Mouse (Mus musculus) retina, postnatal 7 days (tissue): Measurements from ENCODE around the gene Ticam1.
A peak's percentile ranks its signal among the peaks of the same experiment; 100 is the strongest.

ENCODE experiments used
- DNase-seq: peaks from one replicate; pipeline ENCODE4 v3.0.0-alpha.2; 2012; ENCODE audit warnings: low read depth, low spot score

The Ticam1 gene

DNA sequence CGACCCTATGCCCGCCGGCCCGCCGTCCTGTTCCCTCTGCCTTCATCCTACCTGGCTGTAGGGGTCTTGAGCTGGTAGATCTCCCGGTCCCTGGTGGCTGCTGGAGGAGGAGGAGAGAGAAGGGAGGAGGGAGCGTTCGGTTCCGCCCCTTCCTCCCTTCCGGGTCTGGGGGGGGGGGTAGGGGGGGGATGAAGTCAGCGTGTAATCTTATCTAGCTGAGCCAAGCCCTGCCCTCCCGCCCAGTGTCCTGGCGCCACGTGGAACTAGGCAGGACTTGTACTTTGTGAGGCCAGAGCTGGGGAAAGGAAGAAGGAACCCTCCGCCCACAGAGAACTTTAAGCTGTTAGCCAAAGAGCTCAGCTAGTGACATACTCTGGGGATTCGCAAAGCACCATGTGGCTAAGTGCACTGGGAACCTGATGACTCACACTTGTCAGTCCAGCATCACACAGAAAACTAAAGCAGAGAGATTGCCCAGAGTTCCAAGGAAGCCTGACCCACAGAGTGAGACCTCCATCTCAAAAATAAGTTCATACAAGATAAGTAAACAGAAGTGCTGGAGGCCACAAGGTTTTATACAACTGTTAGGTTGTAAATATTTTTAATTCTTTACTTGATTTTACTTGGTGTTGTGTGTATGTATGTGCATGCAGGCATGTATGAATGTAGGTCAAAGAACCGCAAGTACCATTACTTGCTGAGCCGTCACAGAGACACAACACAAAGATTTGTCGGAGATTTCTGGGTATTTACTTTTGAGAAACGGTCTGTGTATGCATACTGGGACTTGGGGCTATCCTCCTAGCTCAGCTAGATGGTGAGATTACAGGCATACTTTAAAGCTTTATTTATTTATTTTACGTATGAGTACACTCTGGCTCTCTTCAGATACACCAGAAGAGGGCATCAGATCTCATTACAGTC lies at the start of gene Ticam1:
Gene Ticam1, minus strand, starts transcription at position 144 of the 924 bp plus-strand sequence.
- peak; percentile 80 for DNase-seq

DNA sequence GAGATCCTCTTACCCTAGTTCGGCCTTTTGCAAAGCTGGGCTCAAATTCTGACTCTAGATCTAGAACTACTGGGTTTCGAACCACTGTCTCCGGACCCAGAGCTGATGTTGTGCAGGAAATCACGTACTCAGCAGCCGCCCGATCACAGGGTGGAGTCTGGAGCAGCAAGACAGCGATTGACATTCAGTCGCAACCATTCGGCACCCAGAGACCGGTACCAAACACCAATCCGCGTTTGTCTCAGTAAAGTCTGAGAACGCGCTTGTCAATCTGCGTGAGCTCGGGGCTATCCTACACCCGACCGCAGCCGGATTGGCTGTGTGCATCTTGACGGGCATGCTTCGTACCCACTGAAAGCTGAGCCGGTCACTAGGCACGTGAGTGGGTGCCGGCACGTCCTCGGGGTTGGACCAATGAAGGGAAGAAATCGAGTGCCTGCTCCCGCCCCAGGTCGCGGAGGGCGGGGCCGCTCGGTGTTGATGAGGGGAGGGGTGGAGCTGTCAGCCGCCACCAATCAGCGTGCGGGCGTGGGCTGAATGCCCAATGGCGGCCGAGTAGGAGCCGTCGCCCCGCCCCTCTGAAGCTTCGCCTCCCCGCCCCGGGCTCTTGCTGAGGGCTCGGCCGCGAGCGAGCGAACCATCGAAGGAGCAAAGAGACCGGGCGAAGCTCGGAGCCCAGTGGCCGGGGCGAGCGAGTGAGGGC lies 49.0 kb upstream of the Ticam1 start, which contains the start of gene Kdm4b:
Gene Kdm4b, plus strand, starts transcription at position 613 of the 703 bp plus-strand sequence.
- DNase-seq = peak; percentile 99

DNA sequence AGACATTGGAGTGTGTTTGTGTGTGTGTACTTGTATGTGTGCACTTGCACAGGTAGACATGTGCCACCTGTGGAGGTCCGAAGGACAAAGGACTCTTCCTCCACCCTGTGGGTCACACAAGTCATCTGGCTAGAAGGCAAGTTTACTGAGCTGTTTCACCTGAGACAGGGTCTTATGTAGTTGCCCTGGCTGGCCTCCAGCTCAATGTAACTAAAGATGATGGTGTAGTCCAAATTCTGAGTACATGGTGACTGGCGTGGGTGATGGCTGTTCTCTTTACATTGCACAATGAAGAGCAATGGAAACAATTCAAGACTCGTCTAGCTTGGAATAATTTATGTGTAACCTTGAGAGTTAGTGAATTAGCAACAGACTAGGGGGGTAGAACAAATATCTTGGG lies 47.8 kb upstream of the Ticam1 start:
- no peak for DNase-seq

DNA sequence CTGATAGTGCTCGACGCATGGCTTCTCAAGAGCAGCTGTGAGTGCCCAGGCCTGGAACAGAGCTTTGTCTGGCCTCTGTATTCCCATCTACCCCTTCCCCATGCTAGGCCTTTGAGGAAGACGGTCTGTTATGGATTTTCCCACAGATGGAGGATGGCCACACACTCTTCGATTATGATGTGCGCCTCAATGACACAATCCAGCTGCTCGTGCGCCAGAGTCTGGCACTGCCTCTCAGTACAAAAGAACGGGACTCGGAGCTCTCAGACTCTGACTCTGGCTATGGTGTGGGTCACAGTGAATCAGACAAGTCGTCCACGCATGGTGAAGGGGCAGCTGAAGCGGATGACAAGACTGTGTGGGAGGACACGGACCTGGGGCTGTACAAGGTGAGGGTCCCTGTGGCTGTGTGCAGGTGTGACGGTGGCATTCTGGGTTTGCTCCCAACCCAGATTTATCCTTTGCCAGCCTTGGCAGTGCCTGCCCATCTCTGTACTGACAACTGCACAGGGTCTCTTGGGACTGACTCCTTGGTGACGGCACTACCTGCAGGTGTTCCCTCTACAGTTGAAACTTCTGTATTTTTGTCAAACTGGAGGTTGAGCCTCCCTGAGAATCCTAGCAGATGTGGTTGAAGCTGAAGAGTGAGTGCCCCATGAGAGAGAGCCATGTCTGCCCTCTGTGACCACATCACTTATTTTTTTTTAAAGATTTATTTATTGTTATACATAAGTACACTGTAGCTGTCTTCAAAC lies 32.8 kb upstream of the Ticam1 start:
- DNase-seq = no peak

DNA sequence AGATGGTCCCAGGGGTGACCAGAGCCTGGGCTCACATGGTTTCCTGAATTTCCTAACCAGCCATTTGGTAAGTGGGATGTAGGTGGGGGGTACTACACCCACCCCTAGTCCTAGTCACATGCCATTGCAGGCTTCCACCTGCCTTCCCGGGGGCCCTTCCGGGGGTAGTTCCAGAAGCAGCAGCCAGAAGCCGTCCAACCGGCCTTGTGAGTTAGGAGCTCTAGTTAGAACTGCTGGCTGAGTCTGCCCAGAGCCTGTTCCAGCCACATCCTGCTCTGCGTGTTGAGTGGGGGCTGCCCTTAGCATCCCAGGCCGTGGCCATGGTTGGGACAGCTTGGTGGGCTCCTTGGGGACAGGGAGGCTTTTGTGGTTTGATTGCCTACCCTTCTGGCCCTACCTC lies 31.5 kb upstream of the Ticam1 start:
- no peak for DNase-seq

DNA sequence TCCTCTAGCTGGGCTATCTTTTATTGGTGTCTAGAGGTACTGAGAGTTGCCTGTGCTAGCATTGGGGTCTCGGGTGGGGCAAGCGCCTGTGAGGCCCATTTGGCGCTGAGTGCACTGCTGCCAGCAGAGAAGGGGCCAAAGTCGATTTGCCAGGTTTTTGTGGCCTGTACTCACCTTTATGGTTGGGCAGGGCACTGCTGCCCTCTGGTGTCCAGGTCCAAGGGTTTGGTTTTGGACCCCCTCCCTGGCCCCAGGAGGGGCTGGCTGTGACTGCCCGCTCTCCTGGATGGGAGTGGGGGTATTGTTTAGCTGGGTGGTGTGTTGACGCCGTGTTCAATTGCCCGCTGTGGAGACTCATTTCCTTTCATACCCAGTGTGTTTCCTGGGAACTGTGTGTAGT lies 29.2 kb upstream of the Ticam1 start:
- DNase-seq = no peak

DNA sequence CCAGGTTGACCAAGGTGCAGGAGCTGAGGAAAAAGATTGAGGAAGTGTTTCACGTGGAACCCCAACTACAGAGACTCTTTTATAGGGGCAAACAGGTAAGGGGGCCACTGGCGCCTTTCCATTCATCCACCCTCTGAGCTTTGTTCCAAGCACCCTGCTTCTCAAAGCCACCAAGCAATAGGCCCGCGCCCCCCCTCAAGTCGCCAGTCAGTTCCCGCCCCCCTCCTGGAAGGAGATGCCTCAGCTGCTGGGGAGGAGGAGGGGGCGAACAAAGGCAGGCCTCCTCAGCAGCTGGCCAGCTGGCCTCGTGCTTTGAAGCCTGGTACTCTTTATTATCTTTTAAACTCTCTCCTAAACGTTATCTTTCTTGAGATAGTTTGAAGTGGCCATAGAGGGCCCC lies 28.6 kb upstream of the Ticam1 start:
- no peak for DNase-seq

DNA sequence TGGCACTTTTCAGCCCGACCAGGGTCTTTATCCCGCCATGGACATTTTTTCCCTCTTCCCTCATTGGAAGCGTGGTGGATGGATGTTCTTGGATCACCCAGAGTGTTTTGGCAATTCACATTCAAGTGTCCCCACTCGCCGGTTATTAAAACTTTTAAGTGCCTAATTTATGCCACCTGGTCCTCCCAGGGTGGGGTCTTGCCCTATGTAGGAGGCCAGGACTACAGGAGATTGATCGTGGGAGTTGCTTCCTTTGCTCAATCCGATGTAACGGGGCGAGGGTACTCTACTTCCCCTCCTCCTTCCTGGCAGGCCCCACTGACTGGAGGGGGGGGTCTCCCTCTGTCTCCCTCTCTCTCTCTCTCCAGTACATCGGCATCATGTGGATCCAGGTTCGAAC lies 28.1 kb upstream of the Ticam1 start:
- no peak for DNase-seq

DNA sequence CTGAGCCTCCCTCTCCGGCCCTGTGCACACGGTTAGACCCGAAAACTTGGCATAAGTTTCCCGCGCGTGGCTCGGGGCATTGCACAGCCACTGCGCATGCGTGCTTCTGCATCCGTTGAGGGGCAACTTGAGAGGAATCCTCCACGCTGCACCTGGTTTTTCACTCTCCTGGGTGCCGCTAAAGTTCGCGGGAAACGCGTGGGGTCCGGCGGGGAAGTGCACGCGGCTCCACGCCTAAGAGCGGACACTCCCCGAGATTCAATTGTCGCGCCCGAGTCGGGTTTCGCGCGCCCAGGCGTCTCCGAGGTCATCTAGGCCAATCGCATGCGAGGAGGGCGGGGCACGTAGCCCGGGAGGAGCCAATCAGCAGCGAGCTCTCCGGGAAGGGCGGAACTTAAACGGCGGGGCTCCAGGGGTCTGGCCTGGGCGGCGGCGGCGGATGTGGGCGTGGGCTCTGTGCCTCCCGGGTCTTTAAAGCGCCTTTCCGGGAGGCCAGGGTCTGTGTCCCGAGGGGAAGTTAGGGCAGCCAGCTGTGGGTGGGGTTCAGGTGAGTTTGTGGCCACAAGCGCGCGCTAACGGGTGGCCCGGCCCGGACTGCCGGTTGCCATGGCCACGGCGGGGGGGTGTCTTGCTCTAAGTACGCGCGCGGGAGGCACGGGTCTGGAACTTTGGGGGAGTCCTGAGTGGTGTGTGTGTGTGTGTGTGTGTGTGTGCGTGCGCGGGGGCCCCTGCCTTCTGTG lies 27.4 kb upstream of the Ticam1 start:
- peak; percentile 93 for DNase-seq

DNA sequence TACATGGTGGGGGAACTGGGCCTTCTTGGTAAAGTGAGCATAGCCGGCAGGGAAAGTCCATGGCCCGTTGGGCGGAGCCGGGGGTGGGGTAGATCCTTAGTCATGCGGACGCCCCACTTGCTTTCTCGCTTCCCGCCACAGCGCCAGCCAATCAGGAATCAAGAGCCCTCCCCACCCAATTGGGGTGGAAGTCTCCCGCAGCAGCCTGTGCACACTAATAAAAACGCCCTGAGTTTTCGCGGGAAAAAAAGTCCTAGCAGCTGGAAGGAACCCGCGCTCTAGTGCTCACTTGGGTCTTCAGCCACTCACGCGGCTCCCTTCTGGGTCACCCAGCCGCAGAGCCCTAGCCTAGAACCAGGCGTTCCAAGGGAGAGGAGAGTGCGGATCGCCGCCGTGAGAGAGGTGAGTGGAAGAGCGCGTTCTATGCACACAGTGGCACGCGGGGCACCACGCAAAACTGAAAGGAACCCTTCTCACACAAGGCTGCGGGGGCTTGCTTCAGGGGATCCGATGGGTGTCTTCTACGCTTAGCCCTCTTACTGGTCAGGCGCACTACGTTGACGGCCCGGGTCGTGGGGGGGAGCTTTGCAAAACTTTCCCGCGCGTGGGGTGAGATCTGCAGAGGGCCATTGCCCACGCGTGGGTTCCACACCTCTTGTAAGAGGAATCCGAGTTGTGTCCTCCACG lies 26.7 kb upstream of the Ticam1 start, which contains the start of gene Uhrf1:
Gene Uhrf1, plus strand, starts transcription at position 162 of the 687 bp plus-strand sequence.
- DNase-seq = no peak

DNA sequence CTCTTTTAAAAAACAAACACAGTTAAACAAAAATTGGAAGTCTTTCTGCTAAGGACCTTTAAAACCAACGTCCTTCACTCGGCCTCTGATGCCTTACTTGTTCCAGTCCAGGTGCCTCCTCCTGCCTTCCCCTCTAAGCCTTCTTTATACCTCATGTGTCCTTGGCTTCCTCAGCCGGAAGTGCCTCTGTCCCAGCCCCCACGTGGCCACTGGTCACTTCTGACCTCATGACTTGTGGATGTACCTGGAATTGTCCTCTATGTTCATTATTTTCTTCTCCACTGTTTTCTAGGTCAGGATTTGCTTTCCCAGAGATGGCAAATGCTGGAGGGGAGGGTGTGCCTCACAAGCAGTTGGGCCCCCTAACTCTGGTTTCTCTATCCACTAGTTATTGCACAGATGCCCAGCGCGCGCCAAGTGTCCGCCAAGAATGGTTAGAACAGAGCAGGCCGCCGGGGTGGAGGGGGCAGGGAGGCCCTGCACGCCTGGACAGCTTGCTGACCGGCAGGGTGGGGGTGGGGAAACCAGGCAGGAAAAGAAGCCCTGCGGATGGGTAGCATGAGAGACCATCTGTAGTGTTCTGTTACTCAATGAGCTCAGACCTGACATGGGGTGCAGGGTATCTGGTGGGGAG lies 25.9 kb upstream of the Ticam1 start:
- no peak for DNase-seq

DNA sequence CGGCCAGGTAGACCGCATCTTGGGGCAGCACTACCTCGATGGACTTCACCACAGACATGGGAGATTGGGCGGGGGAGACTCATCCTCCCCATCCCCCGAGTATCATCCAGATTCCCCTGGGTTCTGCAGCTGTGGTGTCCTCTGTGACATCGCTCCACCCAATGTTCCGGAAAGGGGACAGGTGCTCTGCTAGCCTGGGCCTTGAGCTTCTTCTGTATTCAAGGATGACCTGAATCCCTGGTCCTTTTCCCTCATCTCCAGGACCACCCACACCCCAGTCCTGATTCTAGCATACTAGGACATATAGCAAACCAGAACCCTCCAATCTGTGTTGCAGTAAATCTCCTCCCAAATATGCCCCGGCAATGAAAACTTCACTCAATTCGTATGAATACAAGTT lies 23.6 kb upstream of the Ticam1 start, which contains the start of gene Arrdc5:
Gene Arrdc5, minus strand, starts transcription at position 101 of the 400 bp plus-strand sequence.
- no peak for DNase-seq

DNA sequence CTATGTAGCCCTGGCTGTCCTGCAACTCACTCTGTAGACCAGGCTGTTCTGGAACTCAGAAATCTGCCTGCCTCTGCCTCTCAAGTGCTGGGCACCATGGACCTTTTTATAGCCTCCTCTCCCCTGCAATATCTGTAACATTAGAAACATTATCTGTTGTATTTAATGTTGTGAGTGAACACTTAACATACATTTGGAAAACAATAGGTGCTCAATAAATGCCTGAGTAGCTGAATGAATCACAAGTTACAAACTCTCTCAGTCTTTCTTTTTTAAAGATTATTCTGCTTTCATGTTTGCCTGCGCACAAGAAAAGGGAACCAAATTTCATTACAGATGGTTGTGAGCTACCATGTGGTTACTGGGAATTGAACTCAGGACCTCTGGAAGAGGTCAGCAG lies 21.7 kb upstream of the Ticam1 start:
- no peak for DNase-seq

DNA sequence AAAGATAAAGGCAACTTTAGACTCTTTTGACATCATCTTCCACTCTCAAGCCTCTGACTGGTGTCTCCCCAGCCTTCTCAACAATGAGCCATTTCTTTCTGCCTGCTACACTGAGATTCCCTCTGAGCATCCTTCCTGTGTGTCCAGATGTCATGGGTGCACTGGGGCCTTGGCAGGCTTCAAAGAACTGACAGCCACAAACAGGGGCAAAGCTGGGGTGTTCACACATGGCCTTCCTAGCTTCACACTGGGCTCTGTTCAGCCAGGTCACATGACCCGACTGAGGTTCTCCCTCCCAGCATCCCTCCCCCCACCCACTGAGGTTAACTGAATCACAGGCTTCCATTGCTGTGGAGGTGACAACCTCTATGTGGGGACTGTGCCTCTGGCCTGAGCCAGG lies 19.6 kb upstream of the Ticam1 start:
- DNase-seq = no peak

DNA sequence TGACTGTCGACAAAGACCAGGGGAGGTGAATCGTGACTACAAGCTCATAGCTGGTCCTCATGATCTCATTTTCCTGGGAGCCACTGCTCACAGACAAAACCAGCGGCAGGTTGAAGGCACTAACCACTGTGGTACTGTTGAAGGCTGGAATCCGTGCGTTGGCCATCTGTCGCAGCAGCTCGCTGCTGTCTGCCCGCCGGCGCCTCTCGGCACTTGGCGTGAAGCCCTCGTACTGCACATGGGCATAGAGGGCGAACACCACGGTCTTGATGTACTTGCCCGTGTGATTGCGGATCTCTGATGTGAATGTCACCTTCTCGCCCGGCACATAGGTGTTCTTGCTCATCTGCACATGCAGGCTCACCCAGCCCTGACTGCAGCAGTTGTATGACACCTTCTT lies 17.7 kb upstream of the Ticam1 start:
- no peak for DNase-seq

DNA sequence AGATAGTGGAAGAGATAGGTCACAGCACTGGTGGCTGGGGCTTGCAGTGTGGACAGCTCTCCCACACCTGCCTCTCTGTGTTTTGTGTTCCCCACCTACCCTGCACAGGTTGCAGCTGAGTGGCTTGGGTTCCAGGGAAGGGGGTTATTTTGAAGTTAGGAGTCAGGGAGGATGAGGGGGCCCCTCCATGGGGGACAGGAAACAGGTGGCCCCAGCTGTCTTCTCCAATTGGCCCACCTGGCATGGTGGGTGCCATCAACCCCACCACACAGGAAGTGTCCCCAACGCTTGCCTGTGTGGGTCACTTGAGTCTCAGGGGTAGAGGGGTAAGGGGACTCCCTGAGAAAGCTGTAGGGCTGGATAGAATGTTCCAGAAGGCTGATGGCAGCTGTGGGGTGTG lies 16.7 kb upstream of the Ticam1 start:
- DNase-seq = no peak

DNA sequence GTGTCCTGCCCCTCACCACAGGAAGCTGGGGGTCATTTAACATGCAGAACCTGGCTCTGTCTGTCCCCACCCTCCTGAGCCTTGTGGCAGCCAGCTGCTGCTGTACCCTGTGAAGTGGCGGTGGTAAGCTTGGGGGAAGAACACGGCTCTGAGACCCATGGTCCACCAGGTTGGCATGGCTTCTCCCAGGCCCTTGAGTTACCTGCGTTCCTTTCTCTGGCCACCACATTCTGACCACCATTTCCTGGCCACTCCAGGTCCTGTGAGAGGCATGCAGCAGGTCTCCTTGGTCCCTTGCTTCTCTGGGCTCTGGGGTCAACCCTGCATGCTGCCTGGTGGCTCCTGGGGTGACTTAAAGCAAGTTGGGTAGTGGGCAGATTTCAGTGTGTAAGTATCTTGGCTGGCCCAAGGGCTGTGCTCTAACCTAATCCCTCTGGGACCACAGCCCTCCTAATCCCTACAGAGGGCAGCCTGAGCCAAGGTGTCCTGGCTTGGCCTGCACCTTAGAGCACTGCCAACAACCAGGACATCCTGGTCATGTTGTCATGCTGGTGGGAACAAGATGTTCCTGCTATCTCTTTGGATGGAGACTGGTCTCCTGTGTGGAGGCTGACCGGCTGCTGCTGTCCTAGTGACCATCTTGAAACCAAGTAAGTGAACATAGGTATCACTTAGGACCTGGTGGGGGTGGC lies 16.1 kb upstream of the Ticam1 start, which contains the start of gene Plin3:
Gene Plin3, minus strand, starts transcription at position 343 of the 692 bp plus-strand sequence.
- no peak for DNase-seq

DNA sequence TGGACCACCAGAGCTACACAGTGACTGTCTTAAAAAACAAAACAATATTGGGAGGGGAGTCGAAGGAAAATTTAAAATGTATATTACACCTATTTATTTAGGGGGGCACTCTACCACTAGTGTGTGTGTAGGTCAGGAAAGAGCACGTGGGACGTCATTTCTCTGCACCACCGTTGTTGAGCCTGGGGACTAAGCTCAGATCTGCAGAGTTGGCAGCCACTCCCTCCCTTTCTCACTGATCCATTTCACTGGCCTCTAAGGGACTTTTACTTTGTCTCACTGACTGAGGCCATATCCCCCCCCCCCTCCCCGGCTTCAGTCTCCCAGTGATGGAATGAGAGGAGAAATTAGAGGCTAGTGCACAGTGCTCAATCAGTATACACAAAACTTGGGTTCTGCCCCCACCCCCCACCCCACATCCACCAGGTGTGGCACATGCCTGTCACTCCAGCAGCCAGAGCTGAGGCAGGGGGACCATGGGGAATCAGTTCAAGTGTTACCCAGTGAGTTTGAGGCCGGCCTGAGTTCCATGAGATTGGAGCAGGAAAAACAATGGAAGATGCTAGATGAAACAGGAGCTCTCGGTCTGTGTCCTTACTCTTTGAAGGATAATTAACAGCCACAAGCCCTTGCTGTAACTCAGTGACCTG lies 15.4 kb upstream of the Ticam1 start:
- no peak for DNase-seq

DNA sequence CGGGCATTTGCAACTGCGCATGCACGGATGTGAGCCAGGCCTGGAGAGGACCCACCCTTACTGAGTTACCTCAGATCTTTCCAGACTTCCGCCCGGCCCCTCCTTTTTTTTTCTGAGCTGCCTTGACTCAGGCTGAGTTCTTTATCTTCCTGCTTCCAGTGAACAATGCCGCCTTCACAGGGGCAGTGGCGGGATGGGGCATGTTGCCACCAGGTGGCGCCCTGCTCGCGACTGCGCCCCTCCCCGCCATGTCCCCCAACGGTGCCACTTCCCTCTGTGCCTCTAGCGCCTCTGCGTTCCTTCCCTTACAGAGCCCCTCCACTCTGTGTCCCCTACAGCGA lies 14.6 kb upstream of the Ticam1 start:
- DNase-seq = peak; percentile 39
